Mouse (Mus musculus) embryonic fibroblast, embryonic 13.5 days (primary cell): ENCODE measurements around the gene Cdh15.

Experiments used
- CTCF ChIP-seq: IDR thresholded peaks from 2 replicates; pipeline ENCODE4 v1.5.1; 2011; ENCODE audit warnings: mild to moderate bottlenecking, control low read depth, low read length, moderate library complexity, borderline replicate concordance; ENCODE audit not compliant: insufficient read depth
- POLR2A ChIP-seq: IDR thresholded peaks from 2 replicates; pipeline ENCODE4 v1.6.1; 2011; ENCODE audit warnings: low read depth, mild to moderate bottlenecking, control low read depth, low read length, moderate library complexity

DNA sequence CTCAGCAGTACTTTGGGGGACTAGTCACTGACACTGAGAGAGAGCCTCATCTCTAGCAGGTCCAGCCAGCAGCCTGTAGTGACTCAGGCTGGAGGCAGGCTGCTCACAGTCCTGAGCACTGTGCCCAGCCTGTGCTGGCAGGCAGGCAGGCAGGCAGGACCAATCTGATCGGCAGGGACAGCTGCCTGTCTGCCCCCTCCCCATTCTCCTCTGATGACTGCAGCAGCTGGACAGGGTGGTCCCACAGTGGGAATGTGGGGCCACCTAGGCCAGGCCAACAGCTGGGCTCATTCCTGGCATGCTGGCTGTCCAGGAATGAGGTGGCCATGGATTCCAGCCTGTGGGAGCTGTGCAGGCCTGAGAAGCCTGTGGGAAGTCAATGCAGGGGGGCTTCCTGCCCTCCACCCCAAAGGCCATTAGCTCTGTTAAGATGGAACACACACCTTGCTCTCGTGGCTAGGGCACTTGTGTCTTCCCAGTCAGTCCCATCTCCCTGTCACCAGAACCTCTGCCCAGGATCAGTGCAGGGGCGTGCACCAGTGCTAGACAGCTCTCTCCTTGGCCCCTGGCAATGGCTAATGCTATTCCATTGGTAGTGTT is 3.0 kb downstream of the Cdh15 start:
- TF ChIP-seq CTCF (no peak), POLR2A (no peak)
